Mouse (Mus musculus): ENCODE results near the gene Tmem8.

- TF ChIP-seq POLR2A (IDR thresholded peaks at IDR 0.05; ENCODE audit: low read depth, low read length): no peak
- TF ChIP-seq CTCF (IDR thresholded peaks at IDR 0.05; ENCODE audit: borderline replicate concordance, insufficient read depth, low read length): no peak
Observed at GRCm38 (mm10) chr17:26075246-26075645, 37.9 kb upstream of the Tmem8 start.

All from embryonic fibroblast, embryonic 13.5 days (primary cell).